Mouse (Mus musculus): ENCODE results near the gene Dlx6. TPM values are rescaled to one million over a fixed set of nuclear protein-coding genes. Genes with fewer than 3 reads are reported as not detected.
A peak's percentile ranks its signal among the peaks of the same experiment; 100 is the strongest.

The Dlx6 gene
- polyA plus RNA-seq, 1 experiment from 2014 or later = not detected

DNA sequence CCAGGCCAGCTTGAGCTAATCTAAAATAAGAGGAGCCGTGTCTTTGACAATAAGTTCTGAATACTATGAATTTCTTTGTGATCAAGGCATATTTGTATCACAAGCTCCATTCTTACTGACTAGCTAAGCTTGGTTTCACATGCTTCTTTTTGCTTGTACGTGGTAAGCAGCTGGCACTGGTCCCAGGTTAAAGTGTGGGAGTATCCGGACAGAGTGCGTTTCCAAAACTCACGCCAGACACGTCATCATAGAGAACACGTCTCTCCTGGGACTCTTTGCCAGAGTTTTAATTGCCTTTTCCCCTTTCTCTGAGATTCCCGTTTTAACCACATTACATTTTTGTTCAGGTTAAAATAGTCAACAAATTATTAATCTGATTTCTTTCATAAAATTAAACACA is 46.5 kb downstream of the Dlx6 start:
- DNase-seq (ENCODE audit: low spot score) (no peak), ATAC-seq (ENCODE audit: low FRiP score) (no peak)
- no peaks in the 10 kb centered on the region for H3K4me1 ChIP-seq (replicated peaks; ENCODE audit: control insufficient read depth, insufficient read depth, low read length)
- H3K27ac ChIP-seq = no peak overlapping the region
- H3K9ac ChIP-seq = no peak overlapping the region
- no peak overlapping the region for H3K4me3 ChIP-seq (replicated peaks; ENCODE audit: low read length)
- 76% methylated on average over 8 of the region's 8 CpGs for WGBS
- no peaks in the 10 kb centered on the region for H3K36me3 ChIP-seq (replicated peaks; ENCODE audit: control insufficient read depth, insufficient read depth)
- H3K27me3 ChIP-seq (ENCODE audit: control insufficient read depth, insufficient read depth, low read length) = no peaks in the 10 kb centered on the region
- H3K4me2 ChIP-seq (replicated peaks) = no peak overlapping the region
- no peaks in the 10 kb centered on the region for H3K9me3 ChIP-seq (ENCODE audit: control insufficient read depth, low read length)

DNA sequence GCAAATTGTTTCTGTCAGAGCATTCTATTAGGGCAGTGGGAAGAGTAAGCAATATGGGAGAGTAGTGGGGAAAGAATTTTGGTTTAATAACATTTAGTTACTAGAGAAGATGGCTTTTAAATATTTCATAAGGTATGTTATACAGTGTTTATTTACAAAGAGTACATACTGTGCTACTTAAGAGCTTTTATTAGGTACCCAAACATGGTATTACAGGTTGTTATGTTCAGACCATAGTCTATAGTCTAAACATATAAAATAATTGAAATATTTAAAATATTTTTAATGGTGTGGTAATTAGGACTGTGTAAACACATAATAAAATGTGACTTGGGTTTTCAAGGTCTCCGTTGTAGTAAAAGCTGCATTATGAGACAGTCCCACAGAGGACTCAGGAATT is 51.2 kb downstream of the Dlx6 start:
- no peak overlapping the region for H3K27ac ChIP-seq
- DNase-seq (ENCODE audit: low spot score) (no peak), ATAC-seq (ENCODE audit: low FRiP score) (no peak)
- WGBS = 95% methylated on average over 1 of the region's 1 CpGs
- no peaks in the 10 kb centered on the region for H3K9me3 ChIP-seq (ENCODE audit: control insufficient read depth, low read length)
- H3K9ac ChIP-seq = no peak overlapping the region
- no peak overlapping the region for H3K4me3 ChIP-seq (replicated peaks; ENCODE audit: low read length)
- no peaks in the 10 kb centered on the region for H3K36me3 ChIP-seq (replicated peaks; ENCODE audit: control insufficient read depth, insufficient read depth)
- H3K4me2 ChIP-seq (replicated peaks) = no peak overlapping the region
- no peaks in the 10 kb centered on the region for H3K27me3 ChIP-seq (ENCODE audit: control insufficient read depth, insufficient read depth, low read length)
- no peaks in the 10 kb centered on the region for H3K4me1 ChIP-seq (replicated peaks; ENCODE audit: control insufficient read depth, insufficient read depth, low read length)

DNA sequence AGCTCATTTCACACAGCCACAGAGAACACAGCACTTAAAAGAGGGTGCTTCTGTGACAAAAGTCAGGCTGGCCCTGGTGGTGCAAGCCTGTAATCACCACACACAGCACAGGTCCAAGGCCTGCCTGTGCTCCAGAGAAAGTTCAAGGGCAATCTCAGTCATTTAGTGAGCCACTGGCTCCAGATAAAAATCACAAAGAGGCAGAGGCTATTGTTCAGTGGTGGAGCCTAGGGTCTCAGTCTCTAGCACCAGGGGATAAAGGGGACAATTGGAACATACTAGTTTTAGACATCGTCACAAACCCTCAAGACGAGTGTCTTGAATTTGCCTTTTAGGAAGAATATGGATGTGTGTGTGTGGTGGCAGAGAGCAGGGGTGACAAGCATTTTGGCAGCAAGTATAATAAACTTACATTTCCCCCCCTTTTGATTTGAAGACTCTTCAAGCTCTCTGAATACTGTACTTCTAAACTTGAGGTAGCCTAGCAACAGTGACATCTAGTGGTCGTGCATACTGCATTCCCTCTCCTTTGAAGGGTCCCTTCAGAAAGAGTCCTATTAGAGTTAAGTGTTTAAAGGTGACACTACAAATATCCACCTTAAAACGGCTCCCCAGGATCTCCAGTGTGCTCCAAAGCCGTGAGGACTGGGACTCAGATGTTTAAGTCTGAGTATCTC is 51.9 kb downstream of the Dlx6 start:
- H3K4me3 ChIP-seq (replicated peaks; ENCODE audit: low read length) = no peak overlapping the region
- no peaks in the 10 kb centered on the region for H3K27me3 ChIP-seq (ENCODE audit: control insufficient read depth, insufficient read depth, low read length)
- no peaks in the 10 kb centered on the region for H3K36me3 ChIP-seq (replicated peaks; ENCODE audit: control insufficient read depth, insufficient read depth)
- 38% methylated on average over 5 of the region's 5 CpGs for WGBS
- ATAC-seq (ENCODE audit: low FRiP score) (peak; percentile 88; the same call in 1 of the 2 replicates), DNase-seq (ENCODE audit: low spot score) (peak; percentile 76)
- no peaks in the 10 kb centered on the region for H3K9me3 ChIP-seq (ENCODE audit: control insufficient read depth, low read length)
- no peak overlapping the region for H3K27ac ChIP-seq
- H3K9ac ChIP-seq = no peak overlapping the region
- H3K4me2 ChIP-seq (replicated peaks) = no peak overlapping the region
- H3K4me1 ChIP-seq (replicated peaks; ENCODE audit: control insufficient read depth, insufficient read depth, low read length) = no peaks in the 10 kb centered on the region

DNA sequence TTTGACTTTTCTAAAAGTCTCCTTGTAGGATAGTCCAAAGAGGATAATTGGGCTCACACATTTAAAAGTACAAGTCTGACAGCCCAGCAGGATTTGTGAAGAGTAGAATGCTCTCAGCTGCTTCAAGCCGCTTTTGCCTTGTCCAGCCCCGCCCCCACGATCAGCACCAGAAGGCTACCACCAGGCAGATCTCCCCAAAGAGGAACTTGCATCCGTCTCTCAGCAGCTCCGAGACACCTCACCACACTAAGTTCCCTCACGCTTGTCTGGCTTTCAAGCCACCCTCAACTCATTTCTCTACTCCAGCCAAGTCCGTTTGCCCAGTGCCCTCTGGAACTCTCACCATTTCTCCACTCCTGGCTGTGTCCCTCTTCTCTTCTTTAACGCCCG is 52.4 kb downstream of the Dlx6 start:
- H3K9me3 ChIP-seq (ENCODE audit: control insufficient read depth, low read length) = no peaks in the 10 kb centered on the region
- no peak overlapping the region for H3K27ac ChIP-seq
- no peaks in the 10 kb centered on the region for H3K36me3 ChIP-seq (replicated peaks; ENCODE audit: control insufficient read depth, insufficient read depth)
- H3K27me3 ChIP-seq (ENCODE audit: control insufficient read depth, insufficient read depth, low read length) = no peaks in the 10 kb centered on the region
- no peak overlapping the region for H3K9ac ChIP-seq
- ATAC-seq (ENCODE audit: low FRiP score) (0 out of 2 replicates have a peak, but pooled peaks have one; percentile 17), DNase-seq (ENCODE audit: low spot score) (no peak)
- no peak overlapping the region for H3K4me2 ChIP-seq (replicated peaks)
- 58% methylated on average over 9 of the region's 9 CpGs for WGBS
- H3K4me1 ChIP-seq (replicated peaks; ENCODE audit: control insufficient read depth, insufficient read depth, low read length) = no peaks in the 10 kb centered on the region
- H3K4me3 ChIP-seq (replicated peaks; ENCODE audit: low read length) = no peak overlapping the region

DNA sequence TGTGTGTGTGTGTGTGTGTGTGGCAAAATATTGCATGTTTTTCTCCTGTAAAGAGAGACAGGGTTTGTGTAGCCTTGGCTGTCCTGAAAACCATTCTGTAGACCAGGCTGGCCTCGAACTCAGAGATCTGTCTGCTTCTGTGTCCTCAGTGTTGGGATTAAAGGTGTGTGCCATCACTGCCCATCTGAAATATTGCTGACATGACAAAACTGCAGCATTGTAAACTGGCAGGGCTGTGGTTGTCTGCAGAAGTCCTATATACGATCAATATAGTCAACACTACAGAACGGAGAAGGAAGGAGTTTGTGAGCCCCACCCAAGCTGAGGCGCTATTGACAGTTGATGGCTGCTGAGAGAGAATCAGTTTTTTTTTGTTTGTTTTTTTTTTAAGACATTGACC is 54.2 kb downstream of the Dlx6 start:
- WGBS = 96% methylated on average over 4 of the region's 4 CpGs
- ATAC-seq (ENCODE audit: low FRiP score) = no peak
- no peak overlapping the region for H3K4me3 ChIP-seq (replicated peaks; ENCODE audit: low read length)
- no peaks in the 10 kb centered on the region for H3K9me3 ChIP-seq (ENCODE audit: control insufficient read depth, low read length)
- H3K4me1 ChIP-seq (replicated peaks; ENCODE audit: control insufficient read depth, insufficient read depth, low read length) = no peaks in the 10 kb centered on the region
- H3K9ac ChIP-seq = no peak overlapping the region
- H3K27me3 ChIP-seq (ENCODE audit: control insufficient read depth, insufficient read depth, low read length) = no peaks in the 10 kb centered on the region
- no peak overlapping the region for H3K27ac ChIP-seq
- H3K36me3 ChIP-seq (replicated peaks; ENCODE audit: control insufficient read depth, insufficient read depth) = no peaks in the 10 kb centered on the region
- no peak overlapping the region for H3K4me2 ChIP-seq (replicated peaks)
- no peak for DNase-seq (ENCODE audit: low spot score)

Other genes starting within 250 kb of the Dlx6 start
- gene Dlx5, start 18.8 kb downstream of the Dlx6 start, polyA plus RNA-seq (2014; fragmentation: Nextera tagmentation; extraction: Ambion mirVana) = not detected in 2 replicates
- gene Sdhaf3, start 92.7 kb downstream of the Dlx6 start, polyA plus RNA-seq (2014; fragmentation: Nextera tagmentation; extraction: Ambion mirVana) = 8.2 and 8.3 TPM in 2 replicates